Mouse (Mus musculus) CD8-positive naive resting alpha-beta T cell, adult 2 months (primary cell): Measurements from ENCODE around the gene Vps13c.

ENCODE experiments used
- DNase-seq, 2 experiments: peaks; one replicate each; pipeline ENCODE4 v3.0.0; 2022; ENCODE audit warnings: low read depth in 2 of 2, low spot score in 2 of 2

The Vps13c gene

GRCm38 (mm10) chr9:67839981-67840859, at the start of gene Vps13c:
Gene Vps13c (plus strand): TSS chr9:67840396.
- peak; percentile 49 to 64 for DNase-seq

- DNase-seq, result no peak
Observed at GRCm38 (mm10) chr9:67792405-67792804, 47.8 kb upstream of the Vps13c start.

DNA sequence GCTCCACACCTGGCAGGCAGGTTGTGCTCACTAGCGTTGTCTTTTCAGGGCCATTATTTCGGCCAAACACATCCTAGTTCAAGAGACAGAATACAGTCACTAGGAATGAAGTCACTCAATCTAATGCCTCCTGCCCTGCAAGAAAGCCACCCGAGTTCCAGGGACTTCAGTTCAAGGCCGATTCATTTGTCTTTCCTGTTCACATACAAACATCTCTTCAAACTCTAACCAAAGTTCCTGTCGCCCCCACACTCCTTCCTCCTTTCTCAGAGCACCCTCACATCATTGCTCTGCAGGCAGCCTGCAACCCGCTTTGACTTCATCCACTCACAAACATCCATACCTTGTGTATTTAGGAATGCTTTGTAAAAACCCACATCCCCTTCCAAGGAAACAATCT, 46.7 kb upstream of the Vps13c start:
- no peak for DNase-seq

- DNase-seq, result no peak
Observed at GRCm38 (mm10) chr9:67794216-67794615, 46.0 kb upstream of the Vps13c start.

DNA sequence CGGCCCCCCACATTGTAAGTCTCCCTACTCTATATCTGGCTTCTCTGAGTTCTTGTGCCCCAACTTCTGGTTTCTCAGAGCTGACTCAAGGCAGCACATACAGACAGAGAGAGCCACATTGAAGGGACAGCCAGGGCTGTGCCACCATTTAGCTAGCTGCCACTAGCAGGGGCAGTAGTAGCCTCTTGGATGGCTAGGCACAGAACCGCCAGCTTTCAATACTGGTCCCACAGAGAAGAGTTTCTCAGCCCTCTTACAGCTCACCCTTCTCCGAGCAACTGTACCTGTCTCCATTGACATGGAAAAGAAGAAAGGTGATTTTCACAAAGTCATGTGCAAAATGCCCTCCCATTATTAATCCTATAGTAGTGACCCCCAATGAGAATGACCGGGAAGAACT, 45.5 kb upstream of the Vps13c start:
- DNase-seq, result no peak

- no peak for DNase-seq
Observed at GRCm38 (mm10) chr9:67795205-67795675, 45.0 kb upstream of the Vps13c start.

DNA sequence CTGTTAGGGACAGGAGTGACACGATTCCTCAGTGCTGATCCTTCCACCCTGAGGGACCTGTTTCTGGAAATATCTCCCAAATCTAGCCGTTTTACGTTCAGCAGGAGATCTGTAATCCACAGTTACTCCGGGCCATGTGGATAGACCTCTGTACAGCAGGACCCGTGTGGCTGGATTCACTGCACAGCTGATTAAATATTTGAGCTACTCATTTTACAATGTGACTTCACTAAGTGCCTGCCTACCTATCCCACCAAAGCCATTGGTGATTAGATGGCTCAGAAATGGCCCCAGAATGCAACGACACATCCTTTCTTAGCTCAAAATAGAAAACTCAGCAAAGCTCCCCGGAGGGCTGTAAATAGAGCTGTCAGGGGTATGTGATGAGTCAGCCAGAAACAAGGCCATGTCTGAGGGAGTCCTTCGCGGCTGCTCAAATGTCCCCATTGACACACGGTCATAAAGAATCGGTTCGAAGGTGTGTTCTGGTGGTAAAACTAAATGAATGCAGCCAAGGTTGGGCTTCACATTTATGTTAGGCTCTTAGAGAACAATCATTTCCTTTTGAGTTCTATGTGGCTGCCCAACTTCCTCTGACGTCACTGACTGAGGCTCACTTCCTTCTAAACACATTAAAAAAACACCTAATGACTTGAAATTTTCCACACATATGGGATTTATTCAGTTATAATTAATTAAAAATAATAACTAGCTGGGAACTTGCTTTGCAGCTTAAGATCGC, 40.9 kb upstream of the Vps13c start:
- DNase-seq, result peak in 1 of 2 experiments; percentile 1

DNA sequence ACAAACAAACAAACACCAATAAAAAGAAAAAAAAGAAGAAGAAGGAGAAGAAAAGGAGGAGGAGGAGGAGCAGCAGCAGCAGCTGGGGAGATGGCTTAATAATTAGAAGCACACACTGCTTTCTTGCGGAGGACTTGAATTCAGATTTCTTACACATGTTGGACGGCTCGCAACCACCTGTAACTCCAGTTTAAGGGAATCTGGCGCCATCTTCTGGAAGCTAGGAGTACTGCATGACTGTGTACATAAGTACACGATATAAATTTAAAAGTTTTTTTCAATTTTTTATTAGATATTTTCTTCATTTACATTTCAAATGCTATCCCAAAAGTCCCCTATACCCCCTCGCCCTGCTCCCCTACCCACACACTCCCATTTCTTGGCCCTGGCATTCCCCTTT, 38.0 kb upstream of the Vps13c start:
- peak; percentile 29 to 55 for DNase-seq

DNA sequence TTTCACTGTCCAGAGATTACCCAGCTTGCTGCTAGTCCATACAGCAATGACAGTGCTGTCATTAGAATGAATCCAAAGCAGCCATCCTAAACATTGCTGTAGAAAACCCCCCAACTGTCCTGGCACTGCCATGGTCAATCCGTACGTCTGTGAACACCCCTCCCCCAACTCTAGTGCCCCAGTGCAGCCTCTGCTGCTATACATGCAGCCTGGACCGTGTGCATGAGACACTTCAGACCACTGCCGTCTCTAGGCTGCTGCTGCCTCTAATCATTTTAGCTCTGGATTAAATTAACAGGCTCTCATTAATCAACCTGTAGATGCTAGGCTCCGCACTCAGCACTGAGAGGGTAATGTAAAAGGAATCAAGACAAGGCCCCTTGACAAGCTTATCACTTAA, 33.2 kb upstream of the Vps13c start:
- no peak for DNase-seq

DNA sequence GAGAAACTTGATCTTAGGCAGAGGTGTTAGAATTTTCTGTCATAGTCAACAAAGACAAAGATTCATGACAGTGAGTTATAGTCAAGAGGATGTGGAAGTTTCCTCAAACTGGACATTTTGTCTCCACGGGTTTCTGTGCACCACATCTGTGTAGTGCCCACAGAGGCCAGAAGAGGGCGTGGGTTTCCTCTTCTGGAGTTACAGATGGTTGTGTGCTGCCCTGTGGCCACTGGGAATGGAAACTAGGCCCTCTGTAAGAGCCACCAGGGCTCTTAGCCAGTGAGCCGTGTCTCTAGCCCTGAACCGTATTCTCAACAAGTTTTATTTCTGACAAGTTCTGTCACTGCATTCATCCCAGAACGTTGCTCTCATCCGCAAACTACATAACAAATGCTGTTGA, 29.7 kb upstream of the Vps13c start:
- DNase-seq, result no peak

- DNase-seq, result no peak
Observed at GRCm38 (mm10) chr9:67811116-67811515, 29.1 kb upstream of the Vps13c start.

DNA sequence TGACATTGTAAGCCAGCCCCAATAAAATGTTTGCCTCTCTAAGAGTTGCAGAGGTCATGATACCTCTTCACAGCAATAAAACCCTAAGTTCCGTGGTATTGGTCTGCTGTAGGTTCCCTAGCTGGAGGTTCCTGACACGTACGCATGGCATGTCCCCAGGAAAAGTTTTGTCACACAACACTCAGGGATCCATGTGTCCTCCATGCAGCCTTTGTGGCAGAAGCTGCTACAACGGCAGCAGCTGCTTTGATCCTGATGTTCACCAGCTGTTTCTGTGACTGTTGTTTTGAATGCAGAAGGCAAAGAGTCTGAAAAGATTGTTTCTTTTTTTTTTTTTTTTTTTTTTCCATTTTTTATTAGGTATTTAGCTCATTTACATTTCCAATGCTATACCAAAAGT, 27.0 kb upstream of the Vps13c start:
- DNase-seq, result no peak

DNA sequence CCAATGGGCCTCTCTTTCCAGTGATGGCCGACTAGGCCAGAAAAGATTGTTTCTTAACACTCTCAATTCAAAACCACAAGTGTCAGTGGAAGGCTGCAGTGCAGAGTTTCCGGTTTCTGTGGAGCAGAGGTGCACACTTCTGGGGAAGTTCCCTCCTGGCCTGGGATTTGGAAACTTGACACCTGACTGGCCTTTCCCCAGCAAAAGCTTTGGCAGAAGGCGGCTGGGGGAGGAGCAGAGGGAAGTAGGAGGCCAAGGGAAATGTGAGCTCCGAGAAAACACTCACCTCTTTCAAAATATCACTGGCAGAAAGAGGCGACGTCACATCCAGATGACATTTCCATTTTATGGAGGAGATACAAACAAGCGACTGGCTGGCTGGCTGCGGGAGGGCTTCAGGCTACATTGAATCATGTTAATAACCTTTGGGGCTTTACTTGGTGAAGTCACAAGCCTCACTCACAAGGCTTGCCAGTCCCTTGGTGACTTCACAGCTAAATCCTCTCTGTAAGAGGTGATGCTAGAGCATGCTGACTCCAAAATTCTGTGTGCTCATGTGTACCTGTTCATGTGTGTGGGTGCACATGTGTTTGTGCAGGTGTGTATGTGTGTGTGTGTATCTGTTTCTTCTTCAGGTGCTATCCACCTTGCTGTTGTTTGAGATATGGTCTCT, 26.4 kb upstream of the Vps13c start:
- DNase-seq, result no peak

DNA sequence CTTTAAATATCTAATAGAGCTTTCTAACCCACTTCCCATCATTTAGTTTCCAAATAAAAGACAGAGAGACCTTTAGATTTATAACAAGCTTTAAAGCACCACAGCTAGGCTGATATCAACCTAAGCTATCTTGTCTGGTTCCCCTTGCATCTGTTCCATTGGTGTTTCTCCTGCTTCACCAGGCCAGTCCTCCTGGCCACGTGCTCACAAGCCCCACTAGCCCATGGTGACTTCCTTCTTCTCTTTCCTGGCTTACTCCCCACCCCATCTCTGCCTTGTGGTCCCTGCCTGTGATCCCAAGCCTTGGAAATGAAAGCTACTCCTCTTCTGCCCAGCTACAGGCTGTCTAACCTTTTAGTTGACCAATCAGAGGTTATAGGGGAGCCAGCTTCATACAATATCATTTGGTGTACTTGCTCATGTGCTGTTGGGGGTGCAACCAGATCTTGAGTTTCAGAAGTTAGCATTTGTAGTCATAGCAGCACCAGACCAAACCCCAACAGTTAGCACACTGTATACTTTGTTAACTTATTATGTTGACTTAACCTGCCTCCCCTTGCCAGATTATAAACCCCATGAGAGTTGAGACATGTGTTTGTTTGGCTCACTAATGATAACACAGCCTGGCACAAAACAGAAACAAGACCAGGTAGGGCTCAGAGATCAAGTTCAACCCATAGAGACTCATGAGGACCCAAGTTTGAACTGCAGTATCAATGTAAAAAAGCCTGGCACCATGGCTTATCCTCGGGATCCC, 23.8 kb upstream of the Vps13c start:
- no peak for DNase-seq

- no peak for DNase-seq
Observed at GRCm38 (mm10) chr9:67817898-67818667, 22.1 kb upstream of the Vps13c start.

GRCm38 (mm10) chr9:67818668-67818950, 21.6 kb upstream of the Vps13c start:
- no peak for DNase-seq

DNA sequence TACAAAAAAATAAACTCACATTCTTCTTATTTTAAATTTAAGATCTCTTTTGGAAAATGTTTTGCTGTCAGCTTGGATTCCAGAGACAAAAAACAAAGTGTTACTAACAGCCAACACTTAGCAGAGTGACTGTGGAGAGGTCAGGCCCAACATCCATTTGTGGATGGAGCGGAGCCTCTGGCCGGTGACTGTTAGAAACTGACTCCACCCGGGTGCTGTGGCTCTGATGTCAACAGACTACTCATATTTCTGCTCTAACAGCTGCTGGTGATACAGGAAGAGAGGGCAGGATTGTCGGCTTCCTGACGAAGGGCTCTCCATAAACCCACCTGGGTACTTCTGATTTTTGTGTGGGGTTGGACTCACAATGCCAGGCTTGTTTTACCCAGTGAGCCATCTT, 17.1 kb upstream of the Vps13c start:
- DNase-seq, result no peak

- DNase-seq, result no peak
Observed at GRCm38 (mm10) chr9:67825527-67825926, 14.7 kb upstream of the Vps13c start.

DNA sequence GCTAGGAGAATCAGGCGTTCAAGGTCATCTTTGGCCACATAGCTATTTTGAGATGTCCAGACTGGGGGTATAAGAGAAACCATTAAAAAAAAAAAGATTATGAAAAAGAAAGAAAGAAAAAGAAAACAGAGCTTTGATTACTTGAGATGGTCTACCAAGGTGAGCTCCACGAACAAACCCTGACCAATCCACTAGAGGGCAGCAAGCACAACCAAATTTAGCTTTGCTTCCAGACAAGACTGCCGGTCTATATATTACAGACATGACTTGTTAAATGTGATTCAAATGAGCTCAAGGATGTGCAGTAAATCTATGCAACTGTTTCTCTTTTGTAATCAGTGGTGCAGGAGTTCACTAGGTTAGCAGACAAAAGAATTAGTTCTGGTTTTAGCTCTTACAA, 12.0 kb upstream of the Vps13c start:
- DNase-seq, result peak; percentile 31 to 62
